Mouse (Mus musculus): ENCODE results near the gene Irgc1.

Gene Irgc1

DNA sequence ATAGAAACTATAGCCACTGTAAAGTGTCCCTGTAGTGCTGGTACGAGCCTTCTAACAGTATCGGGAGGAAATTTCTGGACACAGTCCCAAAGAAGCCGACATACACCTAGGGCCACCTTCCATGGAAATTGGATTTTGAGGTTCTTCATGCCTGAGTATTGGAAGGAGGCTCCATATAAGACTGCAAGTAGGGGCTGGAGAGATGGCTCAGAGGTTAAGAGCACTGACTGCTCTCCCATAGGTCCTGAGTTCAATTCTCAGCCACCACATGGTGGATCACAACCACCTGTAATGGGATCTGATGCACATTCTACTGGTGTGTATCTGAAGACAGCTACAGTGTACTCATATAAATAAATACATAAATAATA, 52.0 kb downstream of the Irgc1 start:
- no peak for DNase-seq (ENCODE audit: low spot score in 2 of 2)

DNA sequence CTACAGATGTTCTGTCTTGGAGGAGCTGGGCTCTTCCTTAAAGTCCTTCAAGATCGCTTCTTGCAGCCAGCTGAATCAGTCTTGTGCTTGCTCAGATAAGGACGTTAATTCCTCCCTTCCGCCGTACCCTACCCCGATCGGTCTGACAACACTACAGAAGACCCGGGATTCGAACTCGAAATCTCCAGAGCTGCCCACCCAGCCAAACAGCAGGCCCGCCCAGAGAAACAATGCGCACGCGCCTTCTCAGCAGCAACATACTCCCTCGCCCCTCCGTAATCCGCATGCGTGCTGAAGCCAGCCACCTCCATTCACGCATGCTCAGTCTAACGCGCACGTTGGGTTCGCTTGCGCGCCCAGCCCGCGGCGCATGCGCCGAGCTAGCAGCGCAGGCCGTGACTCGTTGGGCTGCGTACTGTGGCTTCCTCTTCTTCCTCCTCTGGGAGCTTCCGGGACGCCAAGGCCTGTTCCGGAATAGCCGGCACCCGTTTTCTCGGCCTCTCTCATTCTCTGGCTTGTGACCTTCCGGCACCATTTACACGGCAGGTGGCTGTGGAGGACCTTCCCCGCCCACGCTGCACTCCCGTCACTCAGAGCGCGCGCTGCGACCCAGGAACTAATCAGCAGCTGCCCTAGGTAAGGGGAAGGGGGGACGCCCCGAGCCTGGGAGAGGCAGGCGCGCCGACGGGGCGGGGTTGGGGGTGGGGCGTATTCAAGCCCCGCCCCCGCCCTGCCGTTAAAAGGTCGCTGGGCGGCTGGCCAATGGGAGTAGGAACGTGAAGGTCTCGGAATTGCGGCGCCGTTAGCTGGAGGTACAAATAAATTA, 52.6 kb downstream of the Irgc1 start, which contains the start of gene Smg9:
TSS of gene Smg9 (plus strand) at position 364 of the 826 bp plus-strand sequence.
- DNase-seq (ENCODE audit: low spot score in 2 of 2): peak; percentile 75 to 94

DNA sequence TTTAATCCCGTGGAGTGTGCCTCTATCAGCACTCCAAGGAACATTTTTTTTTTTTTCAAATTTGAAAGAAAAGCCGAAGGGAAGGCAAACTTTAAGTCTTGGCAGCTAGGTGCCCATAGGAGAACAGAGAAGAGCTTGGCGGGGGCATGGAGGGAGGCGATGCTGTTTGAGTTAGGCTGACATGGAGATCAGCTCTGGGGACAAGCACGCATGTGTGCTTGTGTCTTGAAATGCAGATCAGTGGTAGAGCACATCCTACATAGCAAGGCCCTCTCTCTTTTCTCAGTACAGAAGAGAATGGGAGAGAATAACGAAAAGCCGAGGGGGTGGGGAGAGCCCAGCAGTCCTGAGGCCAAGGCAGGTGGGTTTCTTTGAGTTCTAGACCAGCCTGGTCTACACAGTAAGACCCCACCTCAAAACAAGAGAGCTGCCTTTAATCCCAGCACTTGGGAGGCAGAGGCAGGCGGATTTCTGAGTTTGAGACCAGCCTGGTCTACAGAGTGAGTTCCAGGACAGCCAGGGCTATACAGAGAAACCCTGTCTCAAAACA, 53.7 kb downstream of the Irgc1 start:
- no peak for DNase-seq (ENCODE audit: low spot score in 2 of 2)

DNA sequence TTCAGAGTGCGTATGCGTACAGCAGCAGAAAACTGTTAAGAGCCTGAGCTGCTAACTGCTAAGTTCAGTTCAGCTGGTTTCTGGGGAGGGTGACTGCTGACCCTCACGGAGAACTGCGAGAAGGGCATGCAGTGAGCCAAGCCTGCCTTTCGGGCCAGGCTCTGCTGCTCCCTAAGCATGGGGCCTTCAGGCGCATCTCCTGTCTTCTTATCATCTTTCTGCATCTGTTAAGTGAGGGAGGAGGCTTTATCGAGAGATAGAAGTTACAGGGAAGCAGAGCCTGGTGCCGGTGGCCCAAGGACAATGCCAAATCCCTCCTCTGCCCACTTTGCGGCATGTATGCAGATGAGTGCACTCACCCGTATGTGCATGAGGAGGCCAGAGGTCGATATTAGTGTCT, 55.3 kb downstream of the Irgc1 start:
- DNase-seq (ENCODE audit: low spot score in 2 of 2): no peak

GRCm38 (mm10) chr7:24394475-24395161, 57.5 kb downstream of the Irgc1 start:
- DNase-seq (ENCODE audit: low spot score in 2 of 2): no peak

- DNase-seq (ENCODE audit: low spot score in 2 of 2): no peak
Measured at GRCm38 (mm10) chr7:24394054-24394453, 58.0 kb downstream of the Irgc1 start.

- no peak for DNase-seq (ENCODE audit: low spot score in 2 of 2)
Measured at GRCm38 (mm10) chr7:24391687-24392086, 60.4 kb downstream of the Irgc1 start.

- DNase-seq (ENCODE audit: low spot score in 2 of 2): no peak
Measured at GRCm38 (mm10) chr7:24391077-24391476, 61.0 kb downstream of the Irgc1 start.

GRCm38 (mm10) chr7:24390512-24390911, 61.6 kb downstream of the Irgc1 start:
- no peak for DNase-seq (ENCODE audit: low spot score in 2 of 2)

DNA sequence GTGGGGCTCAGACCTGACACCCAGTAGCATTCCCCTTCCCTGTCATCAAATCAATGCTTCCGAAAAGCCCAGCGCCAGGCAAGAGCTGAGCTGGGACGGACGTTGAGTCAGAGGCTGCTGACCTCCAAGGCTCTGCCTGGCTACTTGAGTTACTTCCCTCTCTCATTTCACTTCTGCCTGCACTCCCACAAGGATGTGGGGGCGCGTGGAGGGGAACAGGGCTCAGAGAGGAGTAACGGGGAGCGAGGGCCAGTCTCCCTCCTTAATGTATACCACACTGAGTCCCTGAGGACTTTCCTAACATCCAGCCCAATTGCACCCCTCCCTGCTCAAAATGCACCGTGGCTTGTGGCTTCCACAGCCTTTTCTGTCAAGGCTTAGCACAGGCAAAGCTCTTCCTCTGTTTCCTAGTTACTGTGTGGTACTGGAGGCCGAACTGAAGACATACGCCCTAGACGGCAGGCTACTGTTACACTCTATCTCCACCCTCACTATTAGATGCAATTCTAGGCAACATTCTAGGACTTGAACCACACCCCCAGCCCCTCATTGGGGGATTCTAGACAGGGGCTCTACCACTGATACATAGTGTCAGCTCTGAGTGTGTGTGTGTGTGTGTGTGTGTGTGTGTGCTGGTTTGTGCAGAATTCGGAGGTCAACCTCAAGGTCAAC, 62.4 kb downstream of the Irgc1 start:
- no peak for DNase-seq (ENCODE audit: low spot score in 2 of 2)

DNA sequence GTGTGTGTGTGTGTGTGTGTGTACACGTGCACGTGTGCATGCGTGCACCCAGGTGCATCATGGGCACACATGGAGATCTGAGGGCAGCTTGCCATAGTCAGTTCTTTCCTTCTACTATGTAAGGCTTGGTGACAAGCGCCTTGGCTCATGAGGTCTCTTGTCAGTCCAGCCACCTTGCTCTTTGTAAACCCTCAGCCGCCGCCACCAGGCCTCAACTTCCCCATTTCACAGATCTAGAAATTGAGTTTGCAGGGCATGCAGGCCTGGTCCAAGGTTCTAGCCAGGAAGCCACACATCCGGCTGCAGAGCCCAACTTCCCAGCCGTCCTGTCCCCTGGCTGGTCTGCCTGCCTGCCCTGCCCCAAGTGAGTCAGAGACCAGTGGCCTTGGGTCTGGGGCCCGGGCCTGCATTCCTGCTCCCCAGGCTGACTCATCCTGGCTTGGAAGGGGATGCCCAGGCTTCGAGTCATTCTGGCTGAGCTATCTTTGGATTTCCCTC, 65.0 kb downstream of the Irgc1 start:
- no peak for DNase-seq (ENCODE audit: low spot score in 2 of 2)

GRCm38 (mm10) chr7:24384827-24385226, 67.3 kb downstream of the Irgc1 start:
- DNase-seq (ENCODE audit: low spot score in 2 of 2): peak; percentile 61 to 70

GRCm38 (mm10) chr7:24384070-24384469, 68.0 kb downstream of the Irgc1 start:
- no peak for DNase-seq (ENCODE audit: low spot score in 2 of 2)

DNA sequence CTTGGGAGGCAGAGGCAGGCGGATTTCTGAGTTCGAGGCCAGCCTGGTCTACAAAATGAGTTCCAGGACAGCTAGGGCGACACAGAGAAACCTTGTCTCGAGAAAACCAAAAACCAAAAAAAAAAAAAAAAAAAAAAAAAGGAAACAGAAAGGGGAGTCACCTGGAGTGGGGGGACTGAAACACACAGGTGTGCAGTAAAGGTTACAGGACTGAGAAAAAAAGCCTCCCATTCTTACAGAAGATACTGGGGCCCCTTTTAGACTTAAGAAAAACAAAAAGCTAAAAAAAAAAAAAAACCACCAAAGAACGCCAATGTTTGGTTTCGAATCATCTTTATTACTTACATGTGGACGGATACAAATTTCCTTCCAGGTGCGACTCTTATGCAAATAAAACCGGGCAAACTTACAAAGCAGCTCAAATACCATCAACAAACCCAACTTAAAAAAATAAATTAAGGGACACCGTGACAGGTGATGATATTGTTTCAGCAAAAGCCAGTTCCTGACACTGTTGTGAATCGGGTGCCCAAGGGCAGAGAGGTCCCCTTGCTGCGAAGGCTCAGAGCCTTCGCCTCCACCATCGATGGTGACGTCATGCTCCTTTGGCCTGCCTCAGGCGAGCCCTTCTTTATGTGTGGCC, 69.2 kb downstream of the Irgc1 start:
- DNase-seq (ENCODE audit: low spot score in 2 of 2): no peak
